Mouse (Mus musculus) forebrain, embryonic 13.5 days (tissue): Measurements from ENCODE around the gene Vps37b. TPM values are rescaled to one million over a fixed set of nuclear protein-coding genes. Genes with fewer than 3 reads are reported as not detected.
A peak's percentile ranks its signal among the peaks of the same experiment; 100 is the strongest.

Experiments used
- ATAC-seq: fragments of 200-750 bp; cut with Nextera tagmentation; 2 replicates; pipeline ENCODE4 v1.8.0; 2017
- H3K27ac ChIP-seq: fragments of 300-500 bp; sonication (generic); 2 replicates; pipeline ENCODE4 v1.5.1; 2015; ENCODE audit warnings: inconsistent platforms, mild to moderate bottlenecking, moderate library complexity
- H3K27me3 ChIP-seq: fragments of 300-500 bp; sonication (generic); 2 replicates; pipeline ENCODE4 v1.6.1; 2015; ENCODE audit warnings: mild to moderate bottlenecking, inconsistent platforms
- H3K36me3 ChIP-seq: fragments of 300-500 bp; sonication (generic); 2 replicates; pipeline ENCODE4 v1.6.1; 2015; ENCODE audit warnings: mild to moderate bottlenecking, inconsistent platforms; ENCODE audit not compliant: poor library complexity, severe bottlenecking
- H3K4me1 ChIP-seq: fragments of 300-500 bp; sonication (generic); 2 replicates; pipeline ENCODE4 v1.6.1; 2015; ENCODE audit warnings: inconsistent platforms
- H3K4me2 ChIP-seq: fragments of 300-500 bp; sonication (generic); 2 replicates; pipeline ENCODE4 v1.6.1; 2015; ENCODE audit warnings: inconsistent platforms, mild to moderate bottlenecking, moderate library complexity
- H3K4me3 ChIP-seq: fragments of 300-500 bp; sonication (generic); 2 replicates; pipeline ENCODE4 v1.5.1; 2015; ENCODE audit warnings: mild to moderate bottlenecking, inconsistent platforms
- H3K9ac ChIP-seq: fragments of 300-500 bp; sonication (generic); 2 replicates; pipeline ENCODE4 v1.6.1; 2015; ENCODE audit warnings: mild to moderate bottlenecking, inconsistent platforms
- H3K9me3 ChIP-seq: fragments of 300-500 bp; sonication (generic); replicated peaks from 2 replicates; pipeline ENCODE4 v1.6.1; 2016; ENCODE audit warnings: inconsistent platforms
- WGBS: fragments of 180-500 bp; shearing (Covaris S2); methylation state at CpG from one replicate; pipeline ENCODE4 v1.1.7; 2015; 5-methylcytosine and 5-hydroxymethylcytosine counted together
- polyA plus RNA-seq: library from polyadenylated mRNA; unstranded; fragments of >200 nt; fragmentation: Nextera tagmentation; extraction: Ambion mirVana; gene quantifications from 2 replicates; pipeline ENCODE4 v1.2.1, GENCODE M21; 2015

Vps37b gene
- polyA plus RNA-seq, 1 experiment from 2014 or later: 86.5 TPM

- ATAC-seq: peak; percentile 16
- Histone ChIP-seq H3K4me3 (peak overlapping the region; percentile 19), H3K27ac (peak overlapping the region; percentile 76), H3K27me3 (no peaks in the 10 kb centered on the region), H3K4me1 (peaks cover 70% of the 10 kb centered on the region), H3K9me3 (no peaks in the 10 kb centered on the region), H3K36me3 (peaks cover 14% of the 10 kb centered on the region), H3K4me2 (peak overlapping the region; percentile 78), H3K9ac (peak overlapping the region; percentile 52)
- WGBS: 31% methylated on average over 7 of the region's 7 CpGs
These were observed 3.4 kb downstream of the Vps37b start for GRCm38 (mm10) chr5:124028680-124029079.

- Histone ChIP-seq H3K9me3 (no peaks in the 10 kb centered on the region), H3K36me3 (peaks cover 14% of the 10 kb centered on the region), H3K4me3 (peak overlapping the region; percentile 19), H3K4me2 (peak overlapping the region; percentile 78), H3K9ac (peak overlapping the region; percentile 52), H3K27ac (peak overlapping the region; percentile 76), H3K4me1 (peaks cover 72% of the 10 kb centered on the region), H3K27me3 (no peaks in the 10 kb centered on the region)
- WGBS: 50% methylated on average over 19 of the region's 19 CpGs
- no peak for ATAC-seq
These were observed 4.2 kb downstream of the Vps37b start for GRCm38 (mm10) chr5:124027702-124028470.

- no peak overlapping the region for H3K9ac ChIP-seq
- no peaks in the 10 kb centered on the region for H3K9me3 ChIP-seq
- peak overlapping the region; percentile 27; the same call in 1 of the 2 replicates for H3K4me2 ChIP-seq
- H3K36me3 ChIP-seq: peaks cover 21% of the 10 kb centered on the region
- H3K27me3 ChIP-seq: no peaks in the 10 kb centered on the region
- ATAC-seq: no peak
- no peak overlapping the region for H3K4me3 ChIP-seq
- 0 out of 2 replicates have a peak overlapping the region, but pooled peaks have one; percentile 40 for H3K27ac ChIP-seq
- peaks cover 74% of the 10 kb centered on the region for H3K4me1 ChIP-seq
- 31% methylated on average over 5 of the region's 5 CpGs for WGBS
These were observed 5.5 kb downstream of the Vps37b start for GRCm38 (mm10) chr5:124026568-124026967.

GRCm38 (mm10) chr5:124025587-124026441 lies 6.3 kb downstream of the Vps37b start:
- 86% methylated on average over 15 of the region's 15 CpGs for WGBS

GRCm38 (mm10) chr5:124025146-124025545 lies 6.9 kb downstream of the Vps37b start:
- H3K27me3 ChIP-seq: no peaks in the 10 kb centered on the region
- H3K4me3 ChIP-seq: no peak overlapping the region
- 31% methylated on average over 9 of the region's 9 CpGs for WGBS
- H3K4me1 ChIP-seq: peaks cover 73% of the 10 kb centered on the region
- H3K36me3 ChIP-seq: peaks cover 31% of the 10 kb centered on the region
- no peak for ATAC-seq
- H3K9ac ChIP-seq: peak overlapping the region; percentile 45
- H3K4me2 ChIP-seq: peak overlapping the region; percentile 13; the same call in 1 of the 2 replicates
- H3K27ac ChIP-seq: peak overlapping the region; percentile 40; the same call in 1 of the 2 replicates
- H3K9me3 ChIP-seq: no peaks in the 10 kb centered on the region

More at GRCm38 (mm10) chr5:124025587-124026441, 6.3 kb downstream of the Vps37b start:
- Histone ChIP-seq H3K9ac (no peak overlapping the region), H3K4me1 (peaks cover 74% of the 10 kb centered on the region), H3K4me3 (no peak overlapping the region), H3K27ac (0 out of 2 replicates have a peak overlapping the region, but pooled peaks have one; percentile 40), H3K4me2 (peak overlapping the region; percentile 27; the same call in 1 of the 2 replicates), H3K36me3 (peaks cover 28% of the 10 kb centered on the region), H3K9me3 (no peaks in the 10 kb centered on the region), H3K27me3 (no peaks in the 10 kb centered on the region)
- no peak for ATAC-seq

DNA sequence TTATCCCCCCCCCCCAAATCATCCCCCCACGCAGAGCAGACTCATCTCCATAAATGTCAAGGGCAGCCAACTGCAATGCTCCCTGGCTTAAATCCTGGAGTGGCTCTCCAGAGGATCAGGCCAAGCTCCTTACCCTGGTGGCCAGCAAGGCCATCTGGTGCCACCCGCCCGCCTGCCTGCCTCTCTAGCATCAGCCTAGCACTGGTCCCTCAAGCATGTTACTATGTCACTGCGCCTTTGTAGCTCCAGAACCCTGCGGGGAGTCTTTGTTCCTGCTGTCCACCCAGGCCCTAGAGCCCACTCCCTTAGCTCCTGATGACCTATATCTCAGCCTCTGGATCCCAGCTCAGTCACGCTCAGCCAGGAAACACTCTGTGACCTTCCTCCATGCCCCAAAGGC lies 7.4 kb downstream of the Vps37b start:
- Histone ChIP-seq H3K27me3 (no peaks in the 10 kb centered on the region), H3K4me2 (peak overlapping the region; percentile 13; the same call in 1 of the 2 replicates)
- no peak for ATAC-seq

GRCm38 (mm10) chr5:124022365-124022764 lies 9.7 kb downstream of the Vps37b start:
- Histone ChIP-seq H3K4me3 (no peak overlapping the region), H3K27me3 (no peaks in the 10 kb centered on the region), H3K36me3 (peaks cover 29% of the 10 kb centered on the region), H3K9ac (no peak overlapping the region), H3K27ac (no peak overlapping the region), H3K4me2 (no peak overlapping the region), H3K9me3 (no peaks in the 10 kb centered on the region), H3K4me1 (peaks cover 73% of the 10 kb centered on the region)
- 89% methylated on average over 7 of the region's 7 CpGs for WGBS
- no peak for ATAC-seq

More for the DNA sequence above, 7.4 kb downstream of the Vps37b start:
- Histone ChIP-seq H3K27ac (peak overlapping the region; percentile 40; the same call in 1 of the 2 replicates), H3K9me3 (no peaks in the 10 kb centered on the region), H3K36me3 (peaks cover 31% of the 10 kb centered on the region), H3K4me3 (no peak overlapping the region), H3K9ac (peak overlapping the region; percentile 45), H3K4me1 (peaks cover 73% of the 10 kb centered on the region)
- WGBS: 68% methylated on average over 6 of the region's 6 CpGs

GRCm38 (mm10) chr5:124021701-124022100 lies 10.4 kb downstream of the Vps37b start:
- H3K27ac ChIP-seq: no peak overlapping the region
- H3K27me3 ChIP-seq: no peaks in the 10 kb centered on the region
- H3K9ac ChIP-seq: no peak overlapping the region
- H3K9me3 ChIP-seq: no peaks in the 10 kb centered on the region
- H3K36me3 ChIP-seq: peaks cover 25% of the 10 kb centered on the region
- H3K4me2 ChIP-seq: no peak overlapping the region
- ATAC-seq: no peak
- no peak overlapping the region for H3K4me3 ChIP-seq
- WGBS: 86% methylated on average over 11 of the region's 11 CpGs
- peaks cover 73% of the 10 kb centered on the region for H3K4me1 ChIP-seq

DNA sequence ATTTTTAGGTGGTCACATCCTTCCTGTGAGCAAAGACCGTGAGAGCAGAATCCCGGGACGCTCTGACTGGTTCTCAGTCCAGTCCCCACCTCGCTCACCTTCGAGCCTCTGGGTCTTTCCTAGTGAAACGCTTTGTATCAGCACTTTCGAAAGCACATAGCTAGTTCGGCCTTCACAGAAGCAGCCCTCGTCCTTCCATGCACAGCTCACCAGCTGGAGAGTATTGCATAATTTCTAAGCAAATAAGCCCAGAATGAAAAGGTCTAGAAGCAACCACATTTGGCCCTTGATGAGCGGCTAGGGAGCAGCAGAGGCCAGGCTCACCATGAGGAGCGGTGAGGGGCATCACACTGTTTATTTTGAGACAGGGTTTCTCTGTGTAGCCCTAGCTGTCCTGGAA lies 10.9 kb downstream of the Vps37b start:
- Histone ChIP-seq H3K9ac (no peak overlapping the region), H3K27ac (no peak overlapping the region), H3K9me3 (no peaks in the 10 kb centered on the region), H3K4me3 (no peak overlapping the region), H3K4me1 (peaks cover 72% of the 10 kb centered on the region), H3K4me2 (no peak overlapping the region), H3K27me3 (no peaks in the 10 kb centered on the region), H3K36me3 (peaks cover 22% of the 10 kb centered on the region)
- WGBS: 96% methylated on average over 11 of the region's 11 CpGs
- no peak for ATAC-seq

- H3K4me3 ChIP-seq: no peak overlapping the region
- no peak overlapping the region for H3K9ac ChIP-seq
- no peak overlapping the region for H3K4me2 ChIP-seq
- no peak overlapping the region; the same call in 1 of the 2 replicates for H3K27ac ChIP-seq
- H3K9me3 ChIP-seq: no peaks in the 10 kb centered on the region
- peaks cover 17% of the 10 kb centered on the region for H3K36me3 ChIP-seq
- peaks cover 70% of the 10 kb centered on the region for H3K4me1 ChIP-seq
- ATAC-seq: no peak
- no peaks in the 10 kb centered on the region for H3K27me3 ChIP-seq
- WGBS: 71% methylated on average over 12 of the region's 12 CpGs
These were observed 12.5 kb downstream of the Vps37b start for GRCm38 (mm10) chr5:124019348-124020216.

DNA sequence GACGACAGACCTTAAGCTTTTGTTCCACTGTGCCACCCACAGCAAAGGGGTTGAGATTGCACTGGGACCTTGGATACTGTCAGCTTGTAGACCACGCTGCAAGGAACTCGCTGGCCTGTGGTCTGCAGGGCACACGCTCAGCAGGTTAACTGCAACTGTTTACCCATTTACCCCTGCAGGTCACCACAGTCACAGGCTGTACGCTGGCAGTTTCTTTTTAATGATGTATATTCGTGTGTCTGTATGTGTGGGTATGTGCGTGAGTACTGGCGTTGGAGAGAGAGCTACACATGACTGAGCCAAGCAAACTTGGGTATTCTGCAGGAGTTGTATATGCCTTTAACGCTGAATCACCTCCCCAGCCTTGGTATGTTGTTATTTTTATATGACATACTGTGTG lies 13.4 kb downstream of the Vps37b start:
- no peak for ATAC-seq
- Histone ChIP-seq H3K9me3 (no peaks in the 10 kb centered on the region), H3K9ac (no peak overlapping the region), H3K4me2 (no peak overlapping the region), H3K27me3 (no peaks in the 10 kb centered on the region), H3K4me1 (peaks cover 70% of the 10 kb centered on the region), H3K36me3 (peaks cover 17% of the 10 kb centered on the region), H3K27ac (no peak overlapping the region), H3K4me3 (no peak overlapping the region)
- WGBS: 91% methylated on average over 9 of the region's 9 CpGs
